Mouse (Mus musculus) cortical plate, adult 2 months (tissue): Measurements from ENCODE around the gene Hipk4. TPM values are rescaled to one million over a fixed set of nuclear protein-coding genes. Genes with fewer than 3 reads are reported as not detected.

ENCODE experiments used
- H3K27ac ChIP-seq: fragments of 200-500 bp; 2 replicates; pipeline ENCODE4 v1.5.1; 2012; ENCODE audit warnings: low read length, control low read depth, inconsistent platforms; ENCODE audit not compliant: insufficient read depth
- H3K4me1 ChIP-seq: fragments of 200-500 bp; 2 replicates; pipeline ENCODE4 v1.6.1; 2011; ENCODE audit warnings: low read length; ENCODE audit not compliant: control insufficient read depth, insufficient read depth
- H3K4me3 ChIP-seq: fragments of 200-500 bp; 2 replicates; pipeline ENCODE4 v1.5.1; 2011; ENCODE audit warnings: mild to moderate bottlenecking, low read length, control low read depth; ENCODE audit not compliant: insufficient read depth
- CTCF ChIP-seq: fragments of 200-500 bp; IDR thresholded peaks from 2 replicates; pipeline ENCODE4 v1.5.1; 2011; ENCODE audit warnings: mild to moderate bottlenecking, control low read depth, low read length; ENCODE audit not compliant: insufficient read depth; ENCODE audit errors: extremely low read depth
- POLR2A ChIP-seq: fragments of 200-500 bp; IDR thresholded peaks from 2 replicates; pipeline ENCODE4 v1.6.1; 2011; ENCODE audit warnings: mild to moderate bottlenecking, low read length, control low read depth; ENCODE audit not compliant: insufficient read depth; ENCODE audit errors: extremely low read depth
- polyA plus RNA-seq: library from polyadenylated mRNA; depleted of rRNA; stranded (reverse); fragments of >200 nt; gene quantifications from 2 replicates; pipeline ENCODE4 v1.2.3, GENCODE M21; 2012

The Hipk4 gene
- polyA plus RNA-seq, 1 experiment, result 0.21 TPM

- Histone ChIP-seq H3K4me1 (0 out of 2 replicates have a peak, but pooled peaks cover 1% of the 10 kb centered on the region), H3K27ac (no peak overlapping the region), H3K4me3 (no peak overlapping the region)
- no peak for TF ChIP-seq POLR2A
- TF ChIP-seq CTCF, result no peak
Measured at GRCm38 (mm10) chr7:27518314-27518713, 4.8 kb upstream of the Hipk4 start.

- no peak for TF ChIP-seq POLR2A
- TF ChIP-seq CTCF, result no peak
- Histone ChIP-seq H3K27ac (no peak overlapping the region), H3K4me1 (0 out of 2 replicates have a peak, but pooled peaks cover 1% of the 10 kb centered on the region), H3K4me3 (no peak overlapping the region)
Measured at GRCm38 (mm10) chr7:27520104-27520503, 3.0 kb upstream of the Hipk4 start.

GRCm38 (mm10) chr7:27520599-27520998, 2.5 kb upstream of the Hipk4 start:
- no peak for TF ChIP-seq POLR2A
- H3K27ac ChIP-seq, result no peak overlapping the region
- H3K4me3 ChIP-seq, result no peak overlapping the region

GRCm38 (mm10) chr7:27523805-27524204, 738 bp downstream of the Hipk4 start:
- H3K4me1 ChIP-seq, result 0 out of 2 replicates have a peak, but pooled peaks cover 1% of the 10 kb centered on the region
- no peak overlapping the region for H3K4me3 ChIP-seq
- TF ChIP-seq POLR2A (no peak), CTCF (no peak)
- no peak overlapping the region for H3K27ac ChIP-seq

More at GRCm38 (mm10) chr7:27520599-27520998, 2.5 kb upstream of the Hipk4 start:
- H3K4me1 ChIP-seq, result 0 out of 2 replicates have a peak, but pooled peaks cover 1% of the 10 kb centered on the region

- Histone ChIP-seq H3K27ac (no peak overlapping the region), H3K4me1 (0 out of 2 replicates have a peak, but pooled peaks cover 1% of the 10 kb centered on the region), H3K4me3 (no peak overlapping the region)
- TF ChIP-seq CTCF (peak; percentile 88), POLR2A (no peak)
Measured at GRCm38 (mm10) chr7:27526039-27526827, 3.2 kb downstream of the Hipk4 start.

GRCm38 (mm10) chr7:27529070-27529469, 6.0 kb downstream of the Hipk4 start:
- Histone ChIP-seq H3K4me3 (no peak overlapping the region), H3K27ac (no peak overlapping the region), H3K4me1 (0 out of 2 replicates have a peak, but pooled peaks cover 2% of the 10 kb centered on the region)
- TF ChIP-seq POLR2A, result no peak; the same call in 1 of the 2 replicates
- no peak for TF ChIP-seq CTCF

GRCm38 (mm10) chr7:27530937-27531336, 7.9 kb downstream of the Hipk4 start:
- TF ChIP-seq CTCF (no peak), POLR2A (no peak)
- Histone ChIP-seq H3K4me3 (no peak overlapping the region), H3K27ac (no peak overlapping the region), H3K4me1 (peaks cover 4% of the 10 kb centered on the region; the same call in 1 of the 2 replicates)

- H3K4me1 ChIP-seq, result peaks cover 4% of the 10 kb centered on the region; the same call in 1 of the 2 replicates
- H3K4me3 ChIP-seq, result no peak overlapping the region
- TF ChIP-seq POLR2A, result peak; percentile 23; the same call in 1 of the 2 replicates
- no peak for TF ChIP-seq CTCF
- H3K27ac ChIP-seq, result peak overlapping the region; percentile 45; the same call in 1 of the 2 replicates
Measured at GRCm38 (mm10) chr7:27531707-27532106, 8.6 kb downstream of the Hipk4 start.

- Histone ChIP-seq H3K4me1 (peaks cover 4% of the 10 kb centered on the region; the same call in 1 of the 2 replicates), H3K4me3 (no peak overlapping the region), H3K27ac (peak overlapping the region; percentile 45)
- TF ChIP-seq CTCF (no peak), POLR2A (no peak)
Measured at GRCm38 (mm10) chr7:27532480-27533050, 9.5 kb downstream of the Hipk4 start.
